Mouse (Mus musculus) lung, adult 2 months (tissue): ENCODE results near the gene Abcb9.

Experiments used
- CTCF ChIP-seq: fragments of 200-500 bp; IDR thresholded peaks from 2 replicates; pipeline ENCODE4 v1.5.1; 2011; ENCODE audit warnings: mild to moderate bottlenecking, low read length, control low read depth; ENCODE audit not compliant: insufficient read depth
- POLR2A ChIP-seq: fragments of 200-500 bp; IDR thresholded peaks from 2 replicates; pipeline ENCODE4 v1.6.1; 2011; ENCODE audit warnings: low read depth, mild to moderate bottlenecking, control low read depth, low read length, borderline replicate concordance; ENCODE audit errors: extremely low read depth

DNA sequence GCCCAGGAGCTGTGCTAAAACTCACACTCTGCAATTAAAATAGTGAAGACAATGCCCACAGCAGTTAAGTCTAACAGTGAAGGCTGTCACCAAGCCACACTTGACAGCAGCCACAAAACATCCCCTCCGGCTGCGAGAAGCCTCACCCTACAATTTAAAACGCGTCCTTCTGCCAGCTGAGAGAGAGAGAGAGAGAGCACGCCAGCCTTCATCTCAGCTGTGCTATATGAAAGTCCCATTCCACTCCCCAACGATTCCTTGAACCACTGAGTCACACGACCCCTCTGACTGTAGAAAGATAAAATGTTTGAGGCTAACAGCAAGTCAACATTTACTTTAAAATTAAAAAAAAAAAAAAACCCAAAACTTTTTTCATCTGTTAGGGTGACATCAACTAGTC lies 66.9 kb downstream of the Abcb9 start:
- TF ChIP-seq CTCF (no peak), POLR2A (no peak)
